Mouse (Mus musculus) G1E (cell line): ENCODE results near the gene Smim4. TPM values are rescaled to one million over a fixed set of nuclear protein-coding genes. Genes with fewer than 3 reads are reported as not detected.

Source experiments
- ATAC-seq: 2 replicates; pipeline ENCODE4 v1.8.0; 2016; ENCODE audit warnings: mild to moderate bottlenecking; ENCODE audit not compliant: insufficient number of reproducible peaks, poor library complexity, low FRiP score, severe bottlenecking; ENCODE audit errors: extremely low read depth
- DNase-seq: peaks from one replicate; pipeline ENCODE4 v3.0.0; 2012; ENCODE audit warnings: low spot score
- H3K27me3 ChIP-seq: 2 replicates; pipeline ENCODE4 v1.6.1; 2012; ENCODE audit warnings: mild to moderate bottlenecking, low read length, inconsistent platforms; ENCODE audit not compliant: insufficient read depth
- H3K36me3 ChIP-seq: replicated peaks from 2 replicates; pipeline ENCODE3; 2012; ENCODE audit warnings: mild to moderate bottlenecking, inconsistent platforms
- H3K4me1 ChIP-seq: 2 replicates; pipeline ENCODE4 v1.6.1; 2012; ENCODE audit warnings: low read depth, low read length, inconsistent platforms, mixed read lengths; ENCODE audit not compliant: insufficient read depth
- H3K4me3 ChIP-seq: 2 replicates; pipeline ENCODE4 v1.5.1; 2012; ENCODE audit warnings: low read depth, mild to moderate bottlenecking, inconsistent platforms, low read length, moderate library complexity, mixed read lengths
- H3K9me3 ChIP-seq: replicated peaks from 2 replicates; pipeline ENCODE4 v1.6.1; 2012; ENCODE audit warnings: inconsistent platforms
- CTCF ChIP-seq: IDR thresholded peaks from 2 replicates; pipeline ENCODE4 v1.5.1; 2012; ENCODE audit warnings: low read depth, low read length, inconsistent platforms, mixed read lengths
- GATA1 ChIP-seq: IDR thresholded peaks from 2 replicates; pipeline ENCODE4 v1.6.1; 2012; ENCODE audit warnings: borderline replicate concordance, low read length, inconsistent platforms, mixed read lengths
- GATA2 ChIP-seq: IDR thresholded peaks from 2 replicates; pipeline ENCODE4 v1.6.1; 2012; ENCODE audit warnings: low read depth, low read length, inconsistent platforms, borderline replicate concordance
- POLR2AphosphoS5 ChIP-seq: IDR thresholded peaks from 2 replicates; pipeline ENCODE4 v1.6.1; 2012; ENCODE audit warnings: low read depth, low read length, inconsistent platforms; ENCODE audit not compliant: insufficient replicate concordance
- TAL1 ChIP-seq: conservative IDR thresholded peaks from 2 replicates; pipeline ENCODE4 v1.6.1; 2012; ENCODE audit warnings: low read depth, low read length, inconsistent platforms, mixed read lengths
- polyA plus RNA-seq: library from polyadenylated mRNA; stranded (reverse); fragments of >175 nt; gene quantifications from 2 replicates; pipeline ENCODE4 v1.2.3, GENCODE M21; 2012
- total RNA-seq, 2 experiments: library from RNA; stranded (forward) in 1 of 2; stranded (reverse) in 1 of 2; fragments of 200-1000 nt in 1 of 2; fragments of >200 nt in 1 of 2; fragmentation: Nextera tagmentation in 1 of 2; gene quantifications; 2 replicates each; pipeline ENCODE4 v1.2.3; 2014 to 2017

Smim4 gene
- total and polyA plus RNA-seq, 3 experiments = 32.1 to 173 (median 71.4) TPM

DNA sequence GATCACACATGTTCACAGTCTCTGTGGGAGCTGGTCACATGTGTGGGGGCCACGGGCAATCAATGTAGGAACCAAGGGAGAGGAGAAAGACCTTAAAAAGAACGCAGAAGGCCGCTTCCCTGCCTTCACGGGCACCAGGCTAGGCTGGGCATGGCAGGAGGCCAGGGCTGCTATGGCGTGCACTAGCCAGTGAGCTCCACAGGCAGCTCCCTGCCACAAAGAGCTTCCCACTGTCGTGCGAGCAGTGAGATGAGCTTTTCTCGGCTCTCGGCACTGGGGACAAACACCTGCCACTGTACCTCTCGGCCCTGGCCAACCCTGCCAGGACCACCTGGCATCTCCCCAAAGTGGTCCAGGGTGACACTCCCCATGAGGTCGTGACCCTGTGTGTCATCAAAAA, 42.6 kb upstream of the Smim4 start:
- peaks cover 65% of the 10 kb centered on the region for H3K36me3 ChIP-seq
- peaks cover 21% of the 10 kb centered on the region for H3K27me3 ChIP-seq
- H3K4me3 ChIP-seq = no peak overlapping the region
- TF ChIP-seq TAL1 (no peak), GATA1 (no peak), CTCF (no peak), POLR2AphosphoS5 (no peak), GATA2 (no peak)
- no peak for DNase-seq
- H3K4me1 ChIP-seq = peaks cover 53% of the 10 kb centered on the region
- ATAC-seq = no peak
- H3K9me3 ChIP-seq = no peaks in the 10 kb centered on the region

DNA sequence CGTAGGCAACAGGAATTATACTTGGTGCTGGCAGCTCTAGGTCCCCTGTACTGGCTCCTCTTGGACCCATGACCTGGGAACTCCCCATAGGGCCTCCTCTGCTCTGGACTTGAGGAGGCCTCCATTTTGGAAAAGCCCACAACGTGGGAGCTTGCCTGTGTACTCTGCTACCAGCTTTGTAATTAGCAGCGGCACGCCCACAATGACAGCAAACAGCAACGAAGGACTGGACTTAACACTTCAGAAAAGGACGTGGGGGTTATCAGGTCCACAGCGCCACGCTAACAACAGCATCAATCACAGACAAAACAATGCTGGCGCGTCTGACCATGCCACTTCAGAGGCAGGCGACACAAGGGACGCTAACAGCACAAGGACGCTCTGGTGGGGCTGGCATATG, 42.2 kb upstream of the Smim4 start:
- no peak for DNase-seq
- Histone ChIP-seq H3K4me1 (peaks cover 52% of the 10 kb centered on the region), H3K4me3 (no peak overlapping the region), H3K27me3 (peaks cover 23% of the 10 kb centered on the region), H3K9me3 (no peaks in the 10 kb centered on the region), H3K36me3 (peaks cover 61% of the 10 kb centered on the region)
- no peak for ATAC-seq
- TF ChIP-seq TAL1 (no peak), CTCF (no peak), GATA1 (no peak), POLR2AphosphoS5 (no peak), GATA2 (no peak)

- peaks cover 46% of the 10 kb centered on the region for H3K36me3 ChIP-seq
- no peaks in the 10 kb centered on the region for H3K9me3 ChIP-seq
- DNase-seq (peak; percentile 45), ATAC-seq (peak; percentile 50; the same call in 1 of the 2 replicates)
- peaks cover 60% of the 10 kb centered on the region for H3K4me1 ChIP-seq
- no peak overlapping the region for H3K4me3 ChIP-seq
- H3K27me3 ChIP-seq = peaks cover 34% of the 10 kb centered on the region
- no peak for TF ChIP-seq CTCF
- TF ChIP-seq GATA1 = no peak
- TF ChIP-seq TAL1 = no peak
- no peak for TF ChIP-seq POLR2AphosphoS5
- TF ChIP-seq GATA2 = no peak
Measured at GRCm38 (mm10) chr14:31169508-31169907, 40.8 kb upstream of the Smim4 start.

DNA sequence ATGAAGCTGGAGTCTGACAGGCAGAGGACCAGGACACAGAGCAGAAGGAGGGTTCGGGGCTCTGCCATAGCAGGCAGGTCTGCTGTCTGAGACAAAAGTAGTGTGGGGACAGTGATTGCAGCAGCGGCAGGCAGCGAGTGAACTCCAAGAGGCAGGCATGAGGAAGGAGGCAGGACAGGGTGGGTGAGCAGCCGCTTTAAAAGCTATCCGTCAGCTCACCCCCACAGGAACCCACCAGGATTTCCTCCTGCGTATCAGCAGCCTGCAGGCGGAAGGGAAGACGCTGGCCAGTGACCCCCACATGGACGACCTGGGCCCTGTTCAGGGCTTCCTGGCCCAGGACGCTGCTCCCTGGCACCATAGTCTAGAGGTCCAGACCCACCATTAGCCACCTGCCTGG, 39.7 kb upstream of the Smim4 start, which contains the start of gene Stab1:
TSS of gene Stab1 (minus strand) at position 217 of the 400 bp plus-strand sequence.
- ATAC-seq (no peak), DNase-seq (no peak)
- peaks cover 44% of the 10 kb centered on the region for H3K27me3 ChIP-seq
- H3K4me3 ChIP-seq = no peak within 1 kb of the TSS
- H3K4me1 ChIP-seq = peaks cover 66% of the 10 kb centered on the region
- peaks cover 35% of the 10 kb centered on the region for H3K36me3 ChIP-seq
- H3K9me3 ChIP-seq = no peaks in the 10 kb centered on the region
- TF ChIP-seq CTCF (no peak), GATA1 (no peak), POLR2AphosphoS5 (no peak), TAL1 (no peak), GATA2 (no peak)

- no peak overlapping the region for H3K4me3 ChIP-seq
- DNase-seq (no peak), ATAC-seq (no peak)
- H3K27me3 ChIP-seq = peaks cover 60% of the 10 kb centered on the region
- H3K9me3 ChIP-seq = no peaks in the 10 kb centered on the region
- peaks cover 19% of the 10 kb centered on the region for H3K36me3 ChIP-seq
- H3K4me1 ChIP-seq = peaks cover 60% of the 10 kb centered on the region
- no peak for TF ChIP-seq GATA1
- no peak for TF ChIP-seq TAL1
- no peak for TF ChIP-seq CTCF
- no peak for TF ChIP-seq GATA2
- TF ChIP-seq POLR2AphosphoS5 = no peak
Measured at GRCm38 (mm10) chr14:31166827-31167226, 38.1 kb upstream of the Smim4 start.

GRCm38 (mm10) chr14:31165991-31166630, 37.4 kb upstream of the Smim4 start:
- DNase-seq = no peak
- H3K4me3 ChIP-seq = peak overlapping the region; percentile 7; the same call in 1 of the 2 replicates
- H3K36me3 ChIP-seq = peaks cover 12% of the 10 kb centered on the region
- no peak for ATAC-seq
- no peaks in the 10 kb centered on the region for H3K9me3 ChIP-seq
- TF ChIP-seq POLR2AphosphoS5 = no peak
- no peak for TF ChIP-seq GATA2
- TF ChIP-seq TAL1 = no peak
- peaks cover 68% of the 10 kb centered on the region for H3K27me3 ChIP-seq
- peaks cover 52% of the 10 kb centered on the region for H3K4me1 ChIP-seq
